Mouse (Mus musculus) hematopoietic stem cell, adult 5-6 weeks (primary cell): ENCODE measurements at regions not wholly inside any gene's neighbourhood (a gene's known extent, or its start where the extent isn't known, plus 50 kb on each side); places are given as distances from the start of the nearest gene placed in this dataset.

Experiments used
- ATAC-seq, 2 experiments: fragments of 125-278 bp in 1 of 2; replicated peaks in 1 of 2; 2 replicates each; pipeline ENCODE4 v1.8.0; 2016 to 2017; ENCODE audit warnings: inconsistent platforms in 2 of 2, mild to moderate bottlenecking in 2 of 2, moderate number of reproducible peaks in 2 of 2, low read depth in 1 of 2, moderate TSS enrichment in 1 of 2; ENCODE audit not compliant: low FRiP score in 2 of 2, poor library complexity in 2 of 2, severe bottlenecking in 2 of 2, insufficient read depth in 1 of 2, low TSS enrichment in 1 of 2

DNA sequence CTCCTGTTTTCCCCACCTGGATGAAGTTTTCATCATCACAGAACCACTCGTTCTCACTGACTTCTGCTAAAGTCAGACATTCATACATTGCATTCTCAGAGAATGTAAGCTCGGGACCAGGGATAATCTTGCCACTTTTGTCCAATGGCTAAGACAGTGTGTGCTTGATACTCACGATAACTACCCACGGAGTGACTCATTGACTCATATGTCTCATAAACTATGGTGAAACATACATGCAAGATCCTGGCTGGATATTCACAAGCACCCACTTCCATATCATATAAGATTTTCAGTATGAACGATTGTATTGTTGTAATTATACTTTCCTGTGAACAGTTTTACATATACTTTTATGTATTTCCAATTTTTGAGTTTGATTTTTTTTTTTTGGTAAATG is 560.5 kb upstream of the Btbd3 start:
- ATAC-seq: no peak

- ATAC-seq: no peak
Measured at GRCm38 (mm10) chr2:137694020-137694419, 562.3 kb upstream of the Btbd3 start.

DNA sequence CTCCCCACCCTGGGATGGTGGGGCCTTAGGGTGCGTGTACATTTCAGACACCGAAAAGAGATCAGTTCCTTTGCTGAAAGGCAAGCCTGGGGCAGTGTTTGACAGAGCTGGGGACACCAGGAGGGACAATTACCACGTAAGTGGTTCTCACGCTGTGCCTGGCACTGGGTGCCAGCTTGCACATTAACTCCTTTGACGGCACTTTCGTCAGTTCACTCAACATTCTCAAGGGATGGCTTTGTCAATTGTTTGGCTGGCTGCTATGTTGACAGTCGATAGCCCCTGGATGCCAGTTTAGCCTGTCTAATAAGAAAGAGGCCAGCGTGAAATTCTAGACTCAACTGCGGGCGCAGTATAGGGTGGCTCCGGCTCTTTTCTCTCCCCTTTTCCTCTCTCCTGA is 569.2 kb upstream of the Btbd3 start:
- no peak for ATAC-seq

GRCm38 (mm10) chr2:137686735-137687134 is 569.6 kb upstream of the Btbd3 start:
- no peak for ATAC-seq

GRCm38 (mm10) chr2:137681762-137682161 is 565.3 kb upstream of the Jag1 start:
- ATAC-seq: no peak

DNA sequence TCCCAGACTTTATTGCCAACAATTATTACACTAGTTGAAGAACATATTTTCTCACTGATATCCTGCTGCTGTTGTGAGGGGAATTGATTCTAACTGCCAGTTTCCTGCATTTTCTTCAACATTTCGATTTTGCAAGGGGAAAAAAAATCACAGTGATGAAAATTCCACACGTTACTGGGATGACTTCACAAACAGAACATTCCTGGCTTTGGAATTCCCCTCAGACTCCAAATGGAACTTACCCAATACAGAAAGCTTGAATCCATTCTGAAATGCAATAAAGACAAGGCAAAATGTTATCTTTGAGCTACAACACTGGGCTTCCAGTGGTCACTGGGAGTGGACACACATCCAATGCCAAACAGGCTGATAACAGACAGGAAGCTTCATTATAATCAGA is 546.7 kb upstream of the Jag1 start:
- ATAC-seq: no peak

GRCm38 (mm10) chr2:137662216-137662615 is 545.8 kb upstream of the Jag1 start:
- no peak for ATAC-seq

- no peak for ATAC-seq
Measured at GRCm38 (mm10) chr2:137660449-137660848, 544.0 kb upstream of the Jag1 start.

DNA sequence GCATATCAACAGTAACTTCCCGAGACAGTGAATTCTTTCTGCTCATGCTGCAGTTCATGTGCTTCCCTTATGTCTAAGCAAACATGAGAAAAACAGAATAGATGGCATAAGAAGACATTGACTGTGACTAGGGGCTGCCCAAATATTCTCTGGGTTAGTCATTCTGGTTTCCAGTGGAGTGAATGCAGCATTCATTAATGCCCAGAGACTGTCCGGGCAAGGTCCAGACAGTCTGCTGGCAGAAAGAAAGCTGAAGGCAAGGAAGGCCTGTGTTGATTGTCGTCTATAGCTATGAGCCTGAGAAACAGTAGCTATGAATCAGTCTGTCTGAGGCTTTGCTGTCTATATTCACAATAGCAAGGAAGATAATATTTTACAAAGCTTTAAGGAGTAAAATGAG is 537.9 kb upstream of the Jag1 start:
- ATAC-seq: no peak

DNA sequence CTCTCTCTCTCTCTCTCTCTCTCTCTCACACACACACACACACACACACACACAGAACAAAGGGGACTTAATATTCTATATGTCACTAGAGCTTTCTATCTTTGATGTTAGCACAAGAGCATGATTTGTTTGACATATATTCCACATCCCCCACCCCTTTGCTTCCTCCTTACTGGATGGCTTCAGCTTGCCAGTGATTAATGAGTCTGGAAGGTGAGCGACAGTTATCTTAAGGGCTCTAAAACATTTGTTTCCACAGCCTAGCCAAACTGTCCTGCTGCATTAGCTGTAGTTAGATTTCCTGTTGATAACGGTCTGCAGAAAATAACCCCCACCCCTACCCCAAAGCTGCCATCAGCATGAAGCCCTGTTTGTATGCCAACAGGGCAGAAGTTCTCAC is 527.7 kb upstream of the Jag1 start:
- no peak for ATAC-seq

GRCm38 (mm10) chr2:137643269-137644055 is 527.0 kb upstream of the Jag1 start:
- ATAC-seq: no peak

DNA sequence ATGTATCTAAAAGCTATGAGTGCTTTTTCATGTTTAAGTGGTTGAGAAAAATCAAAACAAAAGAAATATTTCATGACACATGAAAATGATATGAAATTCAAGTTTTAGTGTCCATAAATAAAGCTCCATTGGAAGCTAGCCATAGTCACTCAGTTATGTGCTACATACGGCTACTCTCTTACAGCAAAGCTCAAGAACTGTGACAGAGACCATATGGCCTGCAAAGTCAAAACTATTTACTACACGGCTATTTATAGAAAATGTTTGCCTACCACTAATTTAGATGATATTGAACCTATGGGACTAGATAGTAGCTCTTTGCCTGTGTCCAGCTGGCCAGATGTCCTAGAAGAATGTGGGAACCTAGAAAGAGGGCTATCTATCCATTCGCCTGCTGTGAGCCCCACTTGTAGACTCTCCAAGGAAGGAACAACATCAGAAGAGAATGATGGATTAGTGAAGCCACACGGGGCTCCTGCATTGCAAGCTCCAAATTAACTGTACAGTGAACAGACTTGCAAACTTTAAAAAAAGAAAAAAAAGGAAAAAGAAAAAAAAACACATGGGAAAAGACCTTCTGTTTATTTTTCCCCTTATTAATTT is 518.7 kb upstream of the Jag1 start:
- no peak for ATAC-seq

GRCm38 (mm10) chr2:137616637-137617036 is 500.2 kb upstream of the Jag1 start:
- ATAC-seq: no peak

GRCm38 (mm10) chr2:137613791-137614190 is 497.3 kb upstream of the Jag1 start:
- no peak for ATAC-seq

DNA sequence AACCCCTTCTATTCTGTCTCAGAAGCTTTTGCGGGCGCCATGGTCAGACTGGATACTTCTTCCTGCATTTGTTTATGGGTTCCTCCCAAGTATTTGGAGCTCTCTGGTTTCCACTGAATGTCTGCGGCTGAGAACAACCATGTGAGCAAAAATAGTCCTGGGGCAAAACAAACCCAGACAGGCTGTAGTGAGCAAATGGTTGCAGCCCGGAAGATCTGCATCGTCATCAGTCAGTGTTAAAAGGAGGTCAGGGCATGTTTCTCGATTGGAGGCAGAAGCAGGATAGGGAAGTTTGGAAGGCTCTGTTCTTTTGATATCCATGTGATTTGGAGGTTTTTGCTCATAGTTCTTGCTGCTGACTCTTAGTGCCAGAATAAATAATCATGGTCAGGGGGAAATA is 492.1 kb upstream of the Jag1 start:
- no peak for ATAC-seq

GRCm38 (mm10) chr2:137598136-137598535 is 481.7 kb upstream of the Jag1 start:
- no peak for ATAC-seq

GRCm38 (mm10) chr2:137594509-137594908 is 478.1 kb upstream of the Jag1 start:
- no peak for ATAC-seq

DNA sequence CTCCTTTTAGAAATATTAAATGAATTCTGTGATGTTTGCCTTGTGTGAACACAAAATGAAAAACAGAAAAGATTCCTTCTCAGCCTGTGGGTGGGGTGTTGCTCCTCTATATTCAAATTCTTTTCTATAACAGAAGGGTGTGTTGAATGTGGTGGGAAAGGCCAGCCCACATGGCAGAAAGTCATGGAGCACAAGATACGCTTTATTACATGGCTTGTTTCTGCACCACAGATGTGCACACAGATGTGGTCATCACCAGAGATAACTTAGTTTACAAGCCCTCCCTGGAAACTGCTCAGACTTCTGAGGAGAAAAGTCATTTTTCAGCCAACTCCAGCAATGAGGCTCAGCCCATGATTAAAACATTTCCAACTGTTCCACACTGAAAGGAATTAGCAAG is 475.1 kb upstream of the Jag1 start:
- no peak for ATAC-seq

DNA sequence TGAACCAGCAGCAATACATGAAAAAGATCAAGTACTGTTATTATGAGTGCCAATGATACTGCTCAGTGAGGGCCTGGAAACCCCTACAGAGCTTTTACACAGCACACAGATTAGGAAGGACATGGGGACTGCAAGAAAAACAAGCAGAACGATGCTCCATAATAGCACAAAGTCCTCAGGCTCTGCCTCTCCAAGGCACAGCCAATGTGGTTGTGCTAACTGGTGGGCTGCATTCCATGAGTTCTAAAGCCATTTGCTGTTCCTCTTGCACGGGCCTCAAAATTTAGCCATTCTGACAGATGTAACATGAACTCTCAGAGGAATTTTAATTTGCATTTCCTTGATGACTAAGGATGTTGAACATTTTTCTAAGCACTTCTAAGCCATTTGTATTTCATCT is 465.0 kb upstream of the Jag1 start:
- ATAC-seq: no peak
